Mouse (Mus musculus) olfactory bulb, adult 2 months (tissue): ENCODE data around the gene Anxa1.

Source experiments
- CTCF ChIP-seq: fragments of 200-500 bp; IDR thresholded peaks from 2 replicates; pipeline ENCODE4 v1.5.1; 2012; ENCODE audit warnings: low read depth, mild to moderate bottlenecking, low read length, moderate library complexity; ENCODE audit not compliant: insufficient read depth
- POLR2A ChIP-seq: fragments of 200-500 bp; IDR thresholded peaks from 2 replicates; pipeline ENCODE4 v1.6.1; 2012; ENCODE audit warnings: mild to moderate bottlenecking, low read depth, low read length, moderate library complexity; ENCODE audit not compliant: insufficient read depth

GRCm38 (mm10) chr19:20411276-20411675, 20.5 kb upstream of the Anxa1 start:
- no peak for TF ChIP-seq POLR2A
- TF ChIP-seq CTCF: no peak
